Comparison of ENCODE assay signal across 16 mouse cellular contexts in genomic region chr15:26635591-26635990, GRCm38 (mm10).
"Had no signal": no experiment of that assay in that cellular context is flagged by ENCODE, and none has a peak within 500 bp of the region (broad histone marks: within the 10 kb centered on the region; RNA-seq: fewer than 3 reads in every experiment).

No protein-coding gene starts in this region.

- H3K36me3 ChIP-seq: neural tube, embryonic 12.5 days; neural tube, embryonic 13.5 days; stomach, embryonic 15.5 days had no signal

- H3K27me3 ChIP-seq: neural tube, embryonic 12.5 days; neural tube, embryonic 13.5 days; stomach, embryonic 15.5 days had no signal

- DNase-seq: retina, postnatal 1 day; right cerebral cortex, adult 18-20 months; right cerebral cortex, postnatal 14 days; right cerebral cortex, postnatal 25 days; right cerebral cortex, postnatal 4 days; spleen, adult 18-20 months; thymus, adult 18-20 months; thymus, adult 2 months; thymus, postnatal 14 days; thymus, postnatal 25 days; thymus, postnatal 36 days; thymus, postnatal 4 days had no signal

- H3K27ac ChIP-seq: neural tube, embryonic 12.5 days; neural tube, embryonic 13.5 days; stomach, embryonic 15.5 days; stomach, postnatal 0 days had no signal

- H3K9me3 ChIP-seq: neural tube, embryonic 12.5 days; neural tube, embryonic 13.5 days; stomach, embryonic 15.5 days had no signal

- H3K4me1 ChIP-seq: neural tube, embryonic 12.5 days; stomach, embryonic 15.5 days had no signal

- H3K4me3 ChIP-seq: neural tube, embryonic 12.5 days; neural tube, embryonic 13.5 days; stomach, embryonic 15.5 days had no signal

- H3K9ac ChIP-seq: neural tube, embryonic 12.5 days; neural tube, embryonic 13.5 days; stomach, embryonic 15.5 days had no signal

- H3K4me2 ChIP-seq: neural tube, embryonic 12.5 days; neural tube, embryonic 13.5 days; stomach, embryonic 15.5 days had no signal
